Mouse (Mus musculus): ENCODE measurements around the gene Lemd2.

GRCm38 (mm10) chr17:27183667-27184292, 20.5 kb downstream of the Lemd2 start:
- TF ChIP-seq CTCF (IDR thresholded peaks at IDR 0.05; ENCODE audit: low read depth) (no peak), EP300 (IDR thresholded peaks at IDR 0.05; ENCODE audit: low read depth) (no peak)

All from liver, embryonic 14.5 days (tissue).